Mouse (Mus musculus): Measurements from ENCODE around the gene Matn4.

DNA sequence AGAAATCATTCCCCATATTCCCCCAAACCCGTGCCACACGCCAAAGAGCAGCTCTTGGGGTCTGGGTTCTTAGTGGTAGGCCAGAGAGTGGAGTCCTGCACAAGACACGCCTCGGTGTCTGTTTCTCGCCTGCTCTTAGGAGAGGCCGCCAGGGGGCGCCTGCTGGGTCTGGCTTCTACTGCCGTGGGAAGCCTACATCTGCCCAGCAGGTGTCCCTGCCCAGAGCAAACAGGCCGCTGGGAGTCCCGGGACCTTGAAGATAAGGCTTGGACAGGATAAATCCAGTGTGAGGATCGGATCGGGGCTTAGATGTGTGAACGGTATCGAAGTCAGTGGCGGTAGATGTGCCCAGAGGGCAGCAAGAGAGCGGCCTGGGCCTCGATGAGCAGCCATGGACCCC lies 2.1 kb downstream of the Matn4 start, which contains the start of gene Rbpjl:
- TF ChIP-seq POLR2A (IDR thresholded peaks at IDR 0.05; ENCODE audit: insufficient read depth, low read length) (no peak), CTCF (IDR thresholded peaks at IDR 0.05; ENCODE audit: low read depth, low read length) (peak; percentile 81)
